Mouse (Mus musculus) neural tube, embryonic 13.5 days (tissue): Measurements from ENCODE around the gene Arhgap18. TPM values are rescaled to one million over a fixed set of nuclear protein-coding genes. Genes with fewer than 3 reads are reported as not detected.

ENCODE experiments used
- ATAC-seq: fragments of 200-750 bp; cut with Nextera tagmentation; 2 replicates; pipeline ENCODE4 v1.8.0; 2017; ENCODE audit warnings: low read depth, mild to moderate bottlenecking, moderate TSS enrichment, moderate library complexity
- H3K27ac ChIP-seq: fragments of 300-500 bp; sonication (generic); replicated peaks from 2 replicates; pipeline ENCODE4 v1.5.1; 2015; ENCODE audit warnings: moderate library complexity, mild to moderate bottlenecking, inconsistent platforms
- H3K27me3 ChIP-seq: fragments of 300-500 bp; sonication (generic); 2 replicates; pipeline ENCODE4 v1.6.1; 2015; ENCODE audit warnings: mild to moderate bottlenecking, inconsistent platforms
- H3K36me3 ChIP-seq: fragments of 300-500 bp; sonication (generic); 2 replicates; pipeline ENCODE4 v1.6.1; 2015; ENCODE audit warnings: mild to moderate bottlenecking, inconsistent platforms
- H3K4me1 ChIP-seq: fragments of 300-500 bp; sonication (generic); replicated peaks from 2 replicates; pipeline ENCODE4 v1.6.1; 2015; ENCODE audit warnings: inconsistent platforms
- H3K4me2 ChIP-seq: fragments of 300-500 bp; sonication (generic); 2 replicates; pipeline ENCODE4 v1.6.1; 2015; ENCODE audit warnings: inconsistent platforms, mild to moderate bottlenecking, moderate library complexity
- H3K4me3 ChIP-seq: fragments of 300-500 bp; sonication (generic); 2 replicates; pipeline ENCODE4 v1.5.1; 2015; ENCODE audit warnings: mild to moderate bottlenecking, inconsistent platforms
- H3K9ac ChIP-seq: fragments of 300-500 bp; sonication (generic); 2 replicates; pipeline ENCODE4 v1.6.1; 2015; ENCODE audit warnings: moderate library complexity, mild to moderate bottlenecking, inconsistent platforms
- H3K9me3 ChIP-seq: fragments of 300-500 bp; sonication (generic); 2 replicates; pipeline ENCODE4 v1.6.1; 2016; ENCODE audit warnings: inconsistent platforms
- WGBS: fragments of 180-500 bp; shearing (Covaris S2); methylation state at CpG from one replicate; pipeline ENCODE4 v1.1.7; 2015; 5-methylcytosine and 5-hydroxymethylcytosine counted together
- polyA plus RNA-seq: library from polyadenylated mRNA; unstranded; fragments of >200 nt; fragmentation: Nextera tagmentation; extraction: Ambion mirVana; gene quantifications from 2 replicates; pipeline ENCODE4 v1.2.1, GENCODE M21; 2015

The Arhgap18 gene
- polyA plus RNA-seq, 1 experiment from 2014 or later, result 13.9 TPM

DNA sequence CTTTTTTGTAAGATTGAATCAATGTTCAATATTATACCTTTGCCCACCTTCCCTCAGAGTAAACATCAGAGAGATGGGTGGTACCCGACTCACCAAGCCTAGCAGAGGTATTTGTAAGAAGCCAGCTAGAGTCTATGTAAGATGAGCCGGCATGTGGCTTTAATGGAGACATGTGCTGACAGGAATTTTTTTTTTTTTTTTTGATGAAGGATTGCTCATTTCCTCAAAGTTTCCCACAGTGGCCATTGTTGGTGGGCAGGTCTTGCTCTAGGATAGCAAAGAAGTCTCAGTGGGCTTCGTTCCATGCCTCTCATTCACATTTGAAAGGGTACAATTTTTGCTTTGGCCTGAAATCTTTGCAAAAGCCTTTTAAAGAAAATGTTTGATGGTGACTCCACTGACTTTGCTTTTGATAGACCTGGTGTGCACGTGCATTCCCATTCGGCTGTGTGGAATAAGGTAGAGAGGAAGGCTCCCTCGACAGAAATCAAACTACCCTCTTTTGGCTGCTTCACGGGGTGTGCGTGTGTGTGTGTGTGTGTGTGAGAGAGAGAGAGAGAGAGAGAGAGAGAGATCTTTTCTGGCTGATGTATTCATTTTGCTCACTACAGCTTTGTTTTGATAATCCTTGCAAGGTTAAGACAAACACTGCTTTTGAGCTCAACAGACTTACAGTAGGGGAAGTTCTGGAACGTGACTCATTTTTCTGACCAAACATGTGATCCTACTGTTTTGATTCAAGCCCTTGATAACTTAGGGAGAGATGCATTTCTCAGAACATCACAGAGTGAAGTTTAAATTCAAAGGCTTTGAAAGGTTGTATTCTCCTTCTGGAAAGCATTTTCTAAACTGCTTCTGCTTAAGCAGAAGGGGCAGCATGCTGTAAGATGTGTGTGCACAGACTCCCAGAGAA lies 9.0 kb downstream of the Arhgap18 start:
- no peaks in the 10 kb centered on the region for H3K9me3 ChIP-seq
- H3K4me2 ChIP-seq, result no peak overlapping the region
- H3K36me3 ChIP-seq, result no peaks in the 10 kb centered on the region
- no peak overlapping the region for H3K9ac ChIP-seq
- 83% methylated on average over 9 of the region's 9 CpGs for WGBS
- no peak overlapping the region for H3K4me3 ChIP-seq
- H3K4me1 ChIP-seq, result no peaks in the 10 kb centered on the region; the same call in 1 of the 2 replicates
- no peak overlapping the region for H3K27ac ChIP-seq
- ATAC-seq, result no peak
- H3K27me3 ChIP-seq, result no peaks in the 10 kb centered on the region

DNA sequence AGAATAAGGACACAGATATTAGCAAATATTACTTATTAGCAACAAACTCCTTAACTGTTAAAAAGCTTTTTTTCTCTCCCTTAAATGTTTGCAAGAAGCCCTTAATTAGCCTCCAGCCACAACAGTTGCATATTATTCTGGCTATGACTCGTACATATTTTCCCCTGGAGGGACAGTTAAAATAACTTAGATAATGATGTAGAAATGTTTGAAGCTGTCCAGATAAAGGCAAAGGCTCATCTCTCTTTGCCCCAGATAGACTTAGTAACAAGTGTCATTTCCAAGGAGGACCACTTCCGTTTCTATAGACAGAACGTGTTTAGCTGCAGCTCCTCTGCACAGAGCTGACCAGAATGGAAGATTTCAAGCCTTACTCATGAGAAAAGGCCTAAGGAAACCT lies 14.0 kb downstream of the Arhgap18 start:
- Histone ChIP-seq H3K9ac (no peak overlapping the region), H3K4me2 (no peak overlapping the region), H3K27ac (no peak overlapping the region), H3K4me3 (no peak overlapping the region), H3K9me3 (no peaks in the 10 kb centered on the region), H3K4me1 (0 out of 2 replicates have a peak, but pooled peaks cover 3% of the 10 kb centered on the region), H3K27me3 (no peaks in the 10 kb centered on the region), H3K36me3 (no peaks in the 10 kb centered on the region)
- no peak for ATAC-seq
- WGBS, result 87% methylated on average over 3 of the region's 3 CpGs

DNA sequence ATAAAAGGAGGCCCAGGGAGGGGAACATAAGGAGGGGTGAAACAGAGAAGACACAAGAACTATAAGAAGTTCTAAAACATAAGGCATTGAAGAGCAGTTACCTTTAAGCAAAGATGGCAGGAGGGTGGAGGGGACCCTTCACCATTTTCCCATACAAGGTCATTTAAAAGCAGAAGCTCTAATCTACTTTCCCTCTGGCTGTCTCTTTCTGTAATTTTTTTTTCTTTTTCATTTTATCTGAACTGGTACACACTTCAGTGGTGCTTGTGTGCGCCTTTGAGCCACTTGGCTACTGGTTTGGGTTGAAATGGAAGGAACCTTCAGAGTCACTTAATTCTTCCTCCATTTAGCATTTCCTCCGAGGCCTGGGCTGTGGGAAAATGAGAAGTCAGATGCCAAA lies 15.7 kb downstream of the Arhgap18 start:
- Histone ChIP-seq H3K4me1 (peaks cover 15% of the 10 kb centered on the region), H3K9ac (no peak overlapping the region), H3K27ac (no peak overlapping the region), H3K27me3 (no peaks in the 10 kb centered on the region), H3K36me3 (no peaks in the 10 kb centered on the region), H3K9me3 (no peaks in the 10 kb centered on the region), H3K4me3 (no peak overlapping the region), H3K4me2 (no peak overlapping the region)
- no peak for ATAC-seq
- 92% methylated on average over 2 of the region's 2 CpGs for WGBS

DNA sequence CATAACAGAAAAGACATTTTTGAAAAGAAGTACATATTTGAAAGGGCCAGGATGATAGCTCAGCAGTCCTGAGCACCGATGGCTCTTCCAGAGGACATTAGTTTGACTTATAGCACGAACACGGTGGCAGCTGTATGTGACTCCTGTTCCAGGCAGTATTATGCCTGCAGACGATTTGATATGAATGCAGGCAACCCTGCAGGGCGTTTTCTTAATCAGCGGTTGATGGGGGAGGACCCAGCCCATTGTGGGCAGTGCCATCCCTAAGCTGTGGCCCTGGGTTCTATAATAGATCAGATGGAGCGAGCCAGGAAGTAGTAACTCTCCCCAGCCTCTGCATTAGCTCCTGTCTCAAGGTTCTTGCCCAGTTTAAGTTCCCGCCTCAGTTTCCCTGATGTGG lies 16.8 kb downstream of the Arhgap18 start:
- ATAC-seq, result no peak
- Histone ChIP-seq H3K4me1 (peaks cover 22% of the 10 kb centered on the region), H3K27ac (no peak overlapping the region), H3K9ac (no peak overlapping the region), H3K27me3 (no peaks in the 10 kb centered on the region), H3K9me3 (no peaks in the 10 kb centered on the region), H3K36me3 (no peaks in the 10 kb centered on the region), H3K4me2 (no peak overlapping the region), H3K4me3 (no peak overlapping the region)
- WGBS, result 77% methylated on average over 8 of the region's 8 CpGs

DNA sequence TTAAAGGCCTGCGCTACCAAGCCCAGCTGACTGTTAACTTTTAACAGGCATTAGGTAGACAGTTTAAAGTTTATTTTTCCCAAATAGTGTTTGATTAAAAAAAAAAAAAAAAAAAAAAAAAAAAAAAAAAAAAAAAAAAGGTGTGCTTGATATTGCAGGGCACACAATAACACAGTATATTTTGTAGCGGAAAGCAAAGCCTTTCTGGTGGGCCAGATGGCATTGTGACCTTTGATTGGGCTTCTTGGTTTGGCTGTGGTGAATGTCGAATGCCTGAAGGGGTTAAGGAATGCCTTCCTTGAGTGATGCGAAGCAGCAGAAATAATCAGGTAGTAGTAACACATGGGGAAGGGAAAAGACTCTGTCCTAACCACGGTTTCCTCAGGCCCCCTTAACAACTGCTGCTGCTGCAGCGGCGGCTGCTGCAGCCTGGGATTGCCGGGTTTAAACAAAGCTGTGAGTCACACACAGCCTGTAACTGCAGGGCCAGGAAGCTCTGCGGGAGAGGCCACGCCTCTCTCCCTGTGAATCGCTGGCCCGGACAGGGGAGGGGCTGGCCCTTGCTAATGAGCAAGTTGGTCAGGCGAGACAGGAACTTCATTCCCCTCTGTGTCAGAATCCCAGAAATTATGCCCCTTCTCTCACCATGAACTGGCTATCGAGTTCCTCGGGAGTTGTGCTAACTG lies 18.9 kb downstream of the Arhgap18 start:
- peak overlapping the region; percentile 91 for H3K4me2 ChIP-seq
- no peaks in the 10 kb centered on the region for H3K9me3 ChIP-seq
- H3K4me3 ChIP-seq, result peak overlapping the region; percentile 56
- H3K9ac ChIP-seq, result peak overlapping the region; percentile 69
- peaks cover 22% of the 10 kb centered on the region for H3K4me1 ChIP-seq
- H3K27me3 ChIP-seq, result no peaks in the 10 kb centered on the region
- peak overlapping the region; percentile 89 for H3K27ac ChIP-seq
- H3K36me3 ChIP-seq, result no peaks in the 10 kb centered on the region
- WGBS, result 7% methylated on average over 15 of the region's 15 CpGs
- peak; percentile 97 for ATAC-seq

DNA sequence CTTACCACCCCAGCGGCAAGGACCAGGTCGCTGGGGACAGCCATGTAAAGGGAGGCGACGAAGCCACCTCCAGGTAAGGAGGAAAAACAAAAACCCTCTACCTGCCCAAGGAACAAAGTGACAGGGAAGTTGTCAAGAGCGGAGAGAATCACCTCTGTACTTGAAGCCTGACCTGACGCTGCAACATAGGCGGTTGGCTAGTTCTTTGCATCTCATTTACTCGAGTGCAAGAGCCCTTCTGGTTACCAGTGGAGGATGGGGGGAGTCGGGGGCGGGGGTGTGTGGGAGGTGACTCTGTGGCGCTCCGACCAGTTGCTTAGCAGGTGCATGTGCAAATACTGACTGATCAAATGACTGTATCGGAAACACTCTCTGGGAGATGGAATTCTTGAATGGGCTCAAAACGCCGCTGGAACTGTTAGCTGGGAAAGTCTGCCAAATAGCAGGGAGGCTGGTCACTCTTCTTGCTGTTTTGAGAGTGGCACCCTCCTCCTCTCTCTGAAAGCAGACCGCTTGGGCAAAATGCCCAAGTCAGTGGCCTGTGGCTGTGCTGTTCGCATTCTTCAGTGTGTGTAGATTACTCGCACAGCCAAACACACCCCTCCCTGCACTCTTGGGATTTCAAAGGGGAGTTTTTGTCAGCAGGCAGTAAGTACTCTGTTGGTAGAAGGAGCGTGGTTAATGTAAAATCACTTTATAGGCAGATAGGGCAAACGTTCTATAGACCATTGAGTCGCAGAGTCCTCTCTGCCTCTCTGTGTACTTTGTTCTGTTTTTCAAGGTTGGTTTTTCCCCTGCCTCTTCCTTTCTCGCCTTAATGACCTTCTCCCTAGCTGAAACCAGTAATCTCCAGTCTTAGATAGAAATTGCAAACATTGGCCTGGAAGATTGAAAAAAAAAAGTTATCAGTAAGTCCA lies 19.7 kb downstream of the Arhgap18 start:
- Histone ChIP-seq H3K27me3 (no peaks in the 10 kb centered on the region), H3K36me3 (no peaks in the 10 kb centered on the region), H3K4me2 (peak overlapping the region; percentile 91), H3K9me3 (no peaks in the 10 kb centered on the region), H3K27ac (peak overlapping the region; percentile 89), H3K4me3 (peak overlapping the region; percentile 56), H3K4me1 (peaks cover 22% of the 10 kb centered on the region), H3K9ac (peak overlapping the region; percentile 69)
- 2% methylated on average over 22 of the region's 22 CpGs for WGBS
- ATAC-seq, result peak; percentile 90

DNA sequence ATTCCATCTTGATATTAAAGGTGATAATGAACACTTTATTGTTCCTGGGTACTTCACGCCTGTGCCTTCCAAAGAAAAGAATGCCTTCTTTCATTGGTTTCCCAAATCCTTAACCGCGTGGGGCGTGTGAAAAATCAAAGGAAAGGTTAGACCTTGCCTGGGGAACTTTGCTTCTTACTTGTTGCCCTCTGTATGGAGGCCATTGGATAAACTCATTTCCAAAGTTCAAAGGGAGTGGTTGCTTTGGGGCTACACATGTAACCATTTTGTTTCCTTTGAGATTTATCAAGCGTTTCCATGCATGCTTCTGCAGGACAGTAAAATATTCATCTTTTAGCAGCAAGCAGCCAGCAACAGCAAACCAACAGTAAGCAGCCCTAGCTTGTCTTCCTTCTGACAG lies 20.3 kb downstream of the Arhgap18 start:
- Histone ChIP-seq H3K27me3 (no peaks in the 10 kb centered on the region), H3K36me3 (no peaks in the 10 kb centered on the region), H3K4me1 (peaks cover 22% of the 10 kb centered on the region), H3K9me3 (no peaks in the 10 kb centered on the region), H3K4me2 (peak overlapping the region; percentile 91), H3K27ac (no peak overlapping the region), H3K9ac (no peak overlapping the region), H3K4me3 (peak overlapping the region; percentile 56)
- WGBS, result 41% methylated on average over 5 of the region's 5 CpGs
- no peak for ATAC-seq

DNA sequence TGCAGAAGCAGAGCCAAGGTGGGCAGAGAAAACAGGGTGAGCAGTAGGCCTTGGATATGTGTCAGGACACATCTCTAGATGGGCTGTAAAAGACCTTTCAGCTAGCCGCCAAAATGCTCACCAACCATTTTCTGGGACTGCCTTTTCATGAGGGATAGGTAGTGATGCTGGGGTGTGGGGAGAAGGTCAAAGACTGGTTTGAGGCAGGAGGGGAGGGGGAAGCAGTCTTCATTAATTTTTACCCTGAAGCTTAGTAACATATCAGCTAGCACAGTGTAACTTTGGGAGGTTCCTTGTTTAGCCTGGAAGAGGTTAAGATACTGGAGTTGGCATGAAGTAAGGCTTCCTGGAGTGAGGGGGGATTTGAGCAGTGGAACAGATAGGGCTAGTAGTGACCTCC lies 21.0 kb downstream of the Arhgap18 start:
- no peaks in the 10 kb centered on the region for H3K36me3 ChIP-seq
- no peak for ATAC-seq
- H3K27me3 ChIP-seq, result no peaks in the 10 kb centered on the region
- H3K27ac ChIP-seq, result no peak overlapping the region
- WGBS, result 67% methylated on average over 1 of the region's 1 CpGs
- peak overlapping the region; percentile 91 for H3K4me2 ChIP-seq
- H3K4me1 ChIP-seq, result peaks cover 22% of the 10 kb centered on the region
- 0 out of 2 replicates have a peak overlapping the region, but pooled peaks have one; percentile 56 for H3K4me3 ChIP-seq
- no peak overlapping the region for H3K9ac ChIP-seq
- H3K9me3 ChIP-seq, result no peaks in the 10 kb centered on the region

DNA sequence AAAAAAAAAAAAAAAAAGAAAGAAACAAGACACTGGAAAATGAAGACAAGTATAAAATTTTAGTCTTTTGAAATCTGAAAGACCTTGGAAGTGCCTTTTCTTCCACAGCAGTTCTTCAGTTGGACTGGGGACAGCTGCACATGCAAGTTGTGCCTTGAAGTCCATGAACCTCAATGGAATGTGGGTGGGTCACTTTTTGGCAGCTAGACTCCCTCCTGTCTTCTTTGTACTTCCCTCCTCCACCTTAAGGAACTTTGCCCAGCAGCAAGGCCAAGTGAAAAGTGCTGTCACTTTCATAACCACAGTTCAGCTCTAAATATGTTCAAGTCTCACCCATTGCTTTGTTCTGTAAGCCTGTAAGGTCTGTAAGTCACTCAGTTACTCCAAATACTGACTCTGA lies 23.2 kb downstream of the Arhgap18 start:
- ATAC-seq, result no peak

DNA sequence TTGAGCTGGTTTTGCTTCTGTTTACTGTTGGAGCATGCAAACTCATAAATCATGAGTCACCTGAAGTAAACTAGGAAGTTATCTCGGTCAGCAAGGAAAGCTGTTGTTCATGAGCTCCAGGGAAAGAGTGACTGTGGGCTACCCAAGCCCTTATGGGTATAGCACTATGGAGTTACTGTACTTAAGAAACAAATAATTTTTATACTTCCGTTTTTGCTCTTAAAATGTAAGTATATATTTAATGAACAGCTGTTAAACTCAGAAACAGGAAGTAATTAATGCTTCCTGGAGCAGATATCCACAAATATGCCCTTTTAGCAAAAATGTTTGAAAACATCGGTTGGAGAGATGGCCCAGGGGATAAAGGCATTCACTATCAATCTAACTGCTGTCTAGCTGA lies 27.4 kb downstream of the Arhgap18 start:
- H3K27me3 ChIP-seq, result no peaks in the 10 kb centered on the region
- H3K4me3 ChIP-seq, result no peak overlapping the region
- 71% methylated on average over 3 of the region's 3 CpGs for WGBS
- no peak overlapping the region for H3K4me2 ChIP-seq
- H3K36me3 ChIP-seq, result no peaks in the 10 kb centered on the region
- no peaks in the 10 kb centered on the region for H3K9me3 ChIP-seq
- no peak overlapping the region for H3K9ac ChIP-seq
- H3K4me1 ChIP-seq, result no peaks in the 10 kb centered on the region
- H3K27ac ChIP-seq, result no peak overlapping the region
- no peak for ATAC-seq

More for the DNA sequence above, 23.2 kb downstream of the Arhgap18 start:
- Histone ChIP-seq H3K27ac (no peak overlapping the region), H3K4me1 (peaks cover 22% of the 10 kb centered on the region), H3K36me3 (no peaks in the 10 kb centered on the region), H3K9me3 (no peaks in the 10 kb centered on the region), H3K9ac (no peak overlapping the region), H3K27me3 (no peaks in the 10 kb centered on the region), H3K4me3 (no peak overlapping the region), H3K4me2 (no peak overlapping the region)

DNA sequence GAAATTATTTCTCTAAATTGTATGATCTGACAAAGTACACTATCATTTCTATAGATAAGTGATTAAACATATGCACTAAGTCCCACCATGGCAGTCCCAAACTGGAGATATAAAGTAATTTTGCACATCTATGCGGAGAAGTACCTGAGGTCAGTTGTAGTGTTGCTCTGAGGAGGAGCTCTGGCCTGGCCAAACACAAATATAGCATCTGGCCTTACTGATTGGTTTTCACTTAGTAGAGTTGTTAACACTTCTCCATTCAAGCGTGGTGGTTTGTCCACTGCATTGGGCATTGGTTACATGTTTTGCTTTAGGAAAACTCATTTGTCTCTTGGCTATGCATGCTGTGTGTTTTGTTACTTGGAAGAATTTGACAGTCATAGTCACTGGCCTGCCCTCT lies 36.5 kb downstream of the Arhgap18 start:
- no peak for ATAC-seq
- no peak overlapping the region for H3K27ac ChIP-seq
- H3K9me3 ChIP-seq, result no peaks in the 10 kb centered on the region
- no peak overlapping the region for H3K4me2 ChIP-seq
- H3K4me1 ChIP-seq, result no peaks in the 10 kb centered on the region
- whole genome bisulfite sequencing, result 91% methylated on average over 2 of the region's 2 CpGs
- no peaks in the 10 kb centered on the region for H3K36me3 ChIP-seq
- no peak overlapping the region for H3K4me3 ChIP-seq
- no peak overlapping the region for H3K9ac ChIP-seq
- no peaks in the 10 kb centered on the region for H3K27me3 ChIP-seq

DNA sequence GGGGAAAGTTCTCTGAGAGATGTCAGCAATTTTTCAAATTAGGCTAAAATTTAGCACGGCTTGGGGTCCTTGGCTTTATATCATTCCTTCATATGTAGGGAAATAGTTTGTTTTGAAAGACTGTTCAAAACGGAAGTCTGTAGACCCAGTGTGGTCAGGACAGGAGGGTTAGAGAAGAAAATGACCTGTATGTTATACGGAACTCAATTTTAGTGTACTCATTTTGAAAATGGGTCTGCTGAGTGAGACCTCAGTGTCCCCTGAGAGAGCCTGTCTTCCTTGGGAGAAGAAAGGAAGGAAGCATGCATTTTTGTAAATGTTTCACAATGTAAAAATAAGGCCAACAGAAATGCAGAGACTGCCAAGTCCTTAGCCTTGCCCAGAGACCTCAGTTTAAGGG lies 38.6 kb downstream of the Arhgap18 start:
- H3K9me3 ChIP-seq, result no peaks in the 10 kb centered on the region
- H3K9ac ChIP-seq, result no peak overlapping the region
- no peaks in the 10 kb centered on the region for H3K27me3 ChIP-seq
- no peaks in the 10 kb centered on the region for H3K36me3 ChIP-seq
- WGBS, result 82% methylated on average over 3 of the region's 3 CpGs
- no peak for ATAC-seq
- H3K27ac ChIP-seq, result no peak overlapping the region
- H3K4me3 ChIP-seq, result no peak overlapping the region
- H3K4me1 ChIP-seq, result no peaks in the 10 kb centered on the region
- no peak overlapping the region for H3K4me2 ChIP-seq
